Mouse (Mus musculus): ENCODE measurements at regions not wholly inside any gene's neighbourhood (a gene's known extent, or its start where the extent isn't known, plus 50 kb on each side); places are given as distances from the start of the nearest gene placed in this dataset.

DNA sequence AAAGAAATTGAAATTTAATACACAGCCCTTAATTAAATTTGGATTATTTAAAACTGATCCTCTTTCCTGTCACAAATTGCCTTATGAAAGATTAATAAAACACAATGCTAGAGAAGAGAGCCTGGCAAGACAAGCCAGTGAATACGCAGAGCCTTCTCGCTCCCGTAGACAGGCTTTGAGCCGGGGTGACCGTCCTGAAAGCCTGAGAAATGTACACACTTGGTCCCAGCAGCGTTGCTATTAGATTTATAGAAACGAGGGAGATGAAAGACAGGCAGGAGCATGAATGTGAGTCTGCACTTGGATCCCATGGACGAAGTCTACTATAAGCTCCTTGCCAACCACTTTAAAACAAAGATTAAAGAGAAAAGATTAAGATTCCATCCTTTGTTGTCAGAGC lies 127.3 kb downstream of the 1190002N15Rik start:
- TF ChIP-seq POLR2A (IDR thresholded peaks at IDR 0.05; ENCODE audit: control insufficient read depth, extremely low read depth, insufficient read depth, low read length, poor library complexity): no peak
- no peak for TF ChIP-seq CTCF (IDR thresholded peaks at IDR 0.05; ENCODE audit: borderline replicate concordance, control insufficient read depth, extremely low read depth, insufficient read depth, low read length, poor library complexity)

All from thymus, adult 2 months (tissue).